Mouse (Mus musculus) lung, embryonic 14.5 days (tissue): ENCODE data around the gene Fhad1. TPM values are rescaled to one million over a fixed set of nuclear protein-coding genes. Genes with fewer than 3 reads are reported as not detected.

Experiments
- ATAC-seq: fragments of 200-750 bp; cut with Nextera tagmentation; 2 replicates; pipeline ENCODE4 v1.8.0; 2017; ENCODE audit warnings: mild to moderate bottlenecking, moderate TSS enrichment, moderate library complexity; ENCODE audit not compliant: insufficient read depth
- DNase-seq: peaks from one replicate; pipeline ENCODE4 v3.0.0-alpha.2; 2015
- H3K27ac ChIP-seq: fragments of 300-500 bp; sonication (generic); 2 replicates; pipeline ENCODE4 v1.5.1; 2014; ENCODE audit warnings: low read depth, mild to moderate bottlenecking, moderate library complexity
- H3K27me3 ChIP-seq: fragments of 300-500 bp; sonication (generic); 2 replicates; pipeline ENCODE4 v1.6.1; 2014; ENCODE audit warnings: low read length, control low read depth; ENCODE audit not compliant: insufficient read depth
- H3K36me3 ChIP-seq: fragments of 300-500 bp; sonication (generic); 2 replicates; pipeline ENCODE4 v1.6.1; 2014; ENCODE audit warnings: control low read depth; ENCODE audit not compliant: insufficient read depth
- H3K4me1 ChIP-seq: fragments of 300-500 bp; sonication (generic); 2 replicates; pipeline ENCODE4 v1.6.1; 2014; ENCODE audit warnings: antibody characterized with exemption, control low read depth; ENCODE audit not compliant: insufficient read depth
- H3K4me2 ChIP-seq: fragments of 300-500 bp; sonication (generic); 2 replicates; pipeline ENCODE4 v1.6.1; 2014; ENCODE audit warnings: mild to moderate bottlenecking
- H3K4me3 ChIP-seq: fragments of 300-500 bp; sonication (generic); 2 replicates; pipeline ENCODE4 v1.5.1; 2014; ENCODE audit warnings: low read depth, low read length
- H3K9ac ChIP-seq: fragments of 300-500 bp; sonication (generic); 2 replicates; pipeline ENCODE4 v1.6.1; 2014
- H3K9me3 ChIP-seq: fragments of 300-500 bp; sonication (generic); 2 replicates; pipeline ENCODE4 v1.6.1; 2016; ENCODE audit warnings: low read depth, low read length, control low read depth
- CTCF ChIP-seq: IDR thresholded peaks from 2 replicates; pipeline ENCODE4 v1.5.1; 2016; ENCODE audit warnings: antibody characterized with exemption, low read depth
- WGBS: fragments of 180-500 bp; shearing (Covaris S2); extraction: QIAGEN DNeasy Blood & Tissue Kit; methylation state at CpG from one replicate; pipeline ENCODE4 v1.1.7; 2014; 5-methylcytosine and 5-hydroxymethylcytosine counted together
- polyA plus RNA-seq: library from polyadenylated mRNA; unstranded; fragments of >200 nt; fragmentation: Nextera tagmentation; extraction: Ambion mirVana; gene quantifications from 2 replicates; pipeline ENCODE4 v1.2.1, GENCODE M21; 2014

The Fhad1 gene
- polyA plus RNA-seq, 1 experiment from 2014 or later, result 1.4 TPM

GRCm38 (mm10) chr4:141865600-141865999 is 149.3 kb downstream of the Fhad1 start:
- no peaks in the 10 kb centered on the region for H3K27me3 ChIP-seq
- DNase-seq (no peak), ATAC-seq (no peak)
- H3K9me3 ChIP-seq, result no peaks in the 10 kb centered on the region
- H3K36me3 ChIP-seq, result peaks cover 12% of the 10 kb centered on the region; the same call in 1 of the 2 replicates
- TF ChIP-seq CTCF, result no peak
- no peak overlapping the region for H3K4me2 ChIP-seq
- H3K9ac ChIP-seq, result no peak overlapping the region
- H3K4me3 ChIP-seq, result no peak overlapping the region
- H3K27ac ChIP-seq, result no peak overlapping the region
- 88% methylated on average over 5 of the region's 5 CpGs for WGBS
- peaks cover 21% of the 10 kb centered on the region for H3K4me1 ChIP-seq

GRCm38 (mm10) chr4:141865006-141865405 is 149.9 kb downstream of the Fhad1 start:
- Histone ChIP-seq H3K27ac (no peak overlapping the region), H3K36me3 (peaks cover 18% of the 10 kb centered on the region), H3K27me3 (no peaks in the 10 kb centered on the region), H3K4me1 (peaks cover 21% of the 10 kb centered on the region), H3K4me3 (no peak overlapping the region), H3K4me2 (no peak overlapping the region), H3K9ac (no peak overlapping the region), H3K9me3 (no peaks in the 10 kb centered on the region)
- no peak for DNase-seq
- no peak for ATAC-seq
- WGBS, result 94% methylated on average over 5 of the region's 5 CpGs
- TF ChIP-seq CTCF, result no peak

GRCm38 (mm10) chr4:141864506-141864905 is 150.4 kb downstream of the Fhad1 start:
- Histone ChIP-seq H3K36me3 (peaks cover 21% of the 10 kb centered on the region), H3K4me1 (peaks cover 21% of the 10 kb centered on the region), H3K4me2 (no peak overlapping the region), H3K9me3 (no peaks in the 10 kb centered on the region), H3K27me3 (no peaks in the 10 kb centered on the region), H3K27ac (no peak overlapping the region), H3K9ac (no peak overlapping the region), H3K4me3 (no peak overlapping the region)
- ATAC-seq (no peak), DNase-seq (no peak)
- TF ChIP-seq CTCF, result no peak
- WGBS, result 90% methylated on average over 8 of the region's 8 CpGs

DNA sequence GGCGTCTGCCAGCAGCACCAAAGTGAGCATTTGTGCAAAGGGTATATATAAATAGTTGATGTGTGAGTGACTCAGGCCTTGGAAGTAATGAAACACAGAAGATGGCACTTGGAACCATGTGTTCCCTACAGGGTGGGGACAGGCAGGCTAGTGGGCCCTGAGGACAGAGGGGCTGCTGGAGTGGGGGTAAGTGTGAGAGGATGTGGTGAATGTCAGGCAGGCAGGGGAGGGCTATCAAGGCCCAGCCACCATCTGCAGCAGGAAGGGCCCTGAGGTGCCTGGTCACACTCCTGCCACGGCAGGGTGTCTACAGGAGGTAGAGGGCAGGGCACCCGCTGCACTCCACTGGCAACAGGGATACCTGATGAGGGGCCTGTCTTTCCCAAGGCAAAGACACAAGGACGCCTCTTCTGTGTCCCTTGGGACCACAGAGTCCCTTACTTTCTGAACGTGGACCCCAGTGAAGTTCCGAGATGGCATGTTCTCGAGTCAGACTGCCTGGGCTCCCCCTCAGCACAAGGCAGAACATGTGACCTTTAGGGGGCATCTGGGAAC is 151.1 kb downstream of the Fhad1 start:
- no peak overlapping the region for H3K4me3 ChIP-seq
- H3K9me3 ChIP-seq, result no peaks in the 10 kb centered on the region
- H3K27ac ChIP-seq, result no peak overlapping the region
- WGBS, result 87% methylated on average over 7 of the region's 7 CpGs
- no peaks in the 10 kb centered on the region for H3K27me3 ChIP-seq
- DNase-seq, result no peak
- ATAC-seq, result no peak
- H3K9ac ChIP-seq, result no peak overlapping the region
- no peak overlapping the region for H3K4me2 ChIP-seq
- peaks cover 25% of the 10 kb centered on the region for H3K36me3 ChIP-seq
- no peak for TF ChIP-seq CTCF
- peaks cover 21% of the 10 kb centered on the region for H3K4me1 ChIP-seq

DNA sequence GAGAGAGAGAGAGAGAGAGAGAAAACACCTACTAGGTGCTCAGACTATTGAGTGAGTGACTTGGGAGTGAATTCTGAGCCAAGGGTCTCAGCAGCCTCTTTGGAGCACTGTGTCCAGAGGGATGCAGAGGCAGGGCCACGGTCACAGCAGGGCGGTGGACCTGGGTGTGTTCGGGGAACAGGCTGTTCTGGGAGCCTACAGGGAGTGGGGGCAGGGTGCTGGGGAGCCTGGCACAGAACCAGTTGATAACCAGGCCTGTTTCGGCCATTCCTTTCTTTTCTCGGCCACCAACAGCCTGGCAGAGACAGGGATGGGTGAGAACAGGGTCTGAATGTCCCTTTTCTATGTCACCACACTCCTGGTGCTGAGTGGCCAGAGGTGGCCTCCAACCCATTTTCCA is 152.0 kb downstream of the Fhad1 start:
- Histone ChIP-seq H3K9ac (no peak overlapping the region), H3K4me1 (peaks cover 18% of the 10 kb centered on the region), H3K4me2 (no peak overlapping the region), H3K4me3 (no peak overlapping the region), H3K27ac (no peak overlapping the region), H3K36me3 (peaks cover 28% of the 10 kb centered on the region), H3K9me3 (no peaks in the 10 kb centered on the region), H3K27me3 (no peaks in the 10 kb centered on the region)
- no peak for ATAC-seq
- WGBS, result 80% methylated on average over 5 of the region's 5 CpGs
- no peak for TF ChIP-seq CTCF
- DNase-seq, result no peak

DNA sequence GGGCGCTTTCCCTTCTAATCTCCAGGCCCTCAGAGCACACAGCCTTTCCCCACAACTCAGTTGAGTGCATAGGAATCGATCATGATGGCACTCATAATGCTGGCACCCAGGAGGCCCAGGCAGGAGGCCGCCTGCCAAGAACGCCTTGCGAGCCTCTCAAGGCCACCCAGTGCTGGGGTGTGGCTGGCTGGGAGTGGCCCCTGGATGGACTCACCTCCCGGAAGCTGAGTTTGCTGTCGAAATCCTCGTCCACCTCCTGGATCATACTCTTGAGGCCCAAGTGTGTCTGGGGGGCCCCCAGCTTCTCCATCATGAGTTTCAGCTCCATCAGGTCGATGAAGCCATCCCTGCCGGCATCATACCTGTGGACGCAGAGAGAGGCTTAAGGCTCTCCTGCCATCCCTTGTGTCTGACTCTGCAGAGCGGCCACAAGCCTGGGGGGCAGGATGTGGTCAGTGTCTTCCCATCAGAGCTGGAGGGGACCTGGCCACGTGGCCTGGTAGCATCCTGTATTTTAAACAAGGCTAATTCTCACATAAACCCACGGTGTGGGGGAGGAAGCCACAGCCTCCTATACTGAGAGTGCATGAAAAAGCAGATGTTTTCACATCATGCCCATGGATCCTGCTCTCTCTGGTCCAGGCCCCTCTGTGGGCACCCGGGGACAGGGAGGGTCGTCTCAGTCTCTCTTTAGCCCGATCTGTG is 153.1 kb downstream of the Fhad1 start:
- no peak for ATAC-seq

GRCm38 (mm10) chr4:141860246-141860841 is 154.5 kb downstream of the Fhad1 start:
- Histone ChIP-seq H3K4me2 (no peak overlapping the region), H3K36me3 (peaks cover 25% of the 10 kb centered on the region), H3K4me1 (0 out of 2 replicates have a peak, but pooled peaks cover 5% of the 10 kb centered on the region), H3K27me3 (no peaks in the 10 kb centered on the region), H3K4me3 (no peak overlapping the region), H3K9ac (no peak overlapping the region), H3K27ac (no peak overlapping the region), H3K9me3 (no peaks in the 10 kb centered on the region)
- 70% methylated on average over 19 of the region's 19 CpGs for WGBS
- ATAC-seq (no peak), DNase-seq (no peak)
- no peak for TF ChIP-seq CTCF

More for the DNA sequence above, 153.1 kb downstream of the Fhad1 start:
- no peak overlapping the region for H3K4me2 ChIP-seq
- no peak for DNase-seq
- H3K4me3 ChIP-seq, result no peak overlapping the region
- peaks cover 28% of the 10 kb centered on the region for H3K36me3 ChIP-seq
- H3K27me3 ChIP-seq, result no peaks in the 10 kb centered on the region
- no peak for TF ChIP-seq CTCF
- 81% methylated on average over 17 of the region's 17 CpGs for WGBS
- H3K9me3 ChIP-seq, result no peaks in the 10 kb centered on the region
- H3K27ac ChIP-seq, result no peak overlapping the region
- no peak overlapping the region for H3K9ac ChIP-seq
- peaks cover 11% of the 10 kb centered on the region for H3K4me1 ChIP-seq
